Comparison of ENCODE assay signal across 10 mouse cellular contexts in the genomic region with DNA sequence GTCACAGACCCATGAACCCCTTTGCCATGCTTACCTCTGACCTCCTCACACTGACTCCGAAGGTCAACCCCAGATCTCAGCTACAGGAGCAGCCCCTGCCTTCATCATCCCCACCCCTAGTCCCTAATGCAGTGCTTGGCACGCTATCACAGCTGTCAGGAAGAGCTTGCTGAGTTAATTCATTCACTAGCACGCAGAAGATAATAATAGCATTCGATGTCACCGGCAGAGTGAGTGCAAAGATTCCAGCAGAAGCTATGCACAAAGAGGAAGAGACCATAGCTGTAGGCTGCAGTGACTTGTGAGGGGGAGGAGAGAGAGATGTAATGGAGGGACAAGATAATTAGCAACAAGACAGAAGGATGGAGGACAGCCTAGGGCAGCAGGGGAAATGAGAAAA. TPM values are rescaled to one million over a fixed set of nuclear protein-coding genes. Genes with fewer than 3 reads are reported as not detected.
DNase-seq lines count a peak whose midpoint lies in the region; ATAC-seq lines count a peak whose summit lies in the region.
"Had no signal": no experiment of that assay in that cellular context is flagged by ENCODE, and none has a peak within 500 bp of the region (broad histone marks: within the 10 kb centered on the region; RNA-seq: fewer than 3 reads in every experiment).

No protein-coding gene starts in this region.

- H3K9me3 ChIP-seq in hindbrain, embryonic 14.5 days (ENCODE audit: control insufficient read depth, low read length) = no peaks in the 10 kb centered on the region
- H3K9me3 ChIP-seq in hindbrain, embryonic 10.5 days = no peaks in the 10 kb centered on the region
- no peaks in the 10 kb centered on the region for H3K9me3 ChIP-seq in midbrain, embryonic 14.5 days (ENCODE audit: control insufficient read depth, low read length)
- H3K9me3 ChIP-seq in midbrain, embryonic 10.5 days (replicated peaks) = no peaks in the 10 kb centered on the region
- no peaks in the 10 kb centered on the region for H3K9me3 ChIP-seq in hindbrain, embryonic 16.5 days (ENCODE audit: control insufficient read depth, low read length)
- H3K9me3 ChIP-seq in stomach, embryonic 15.5 days = no peaks in the 10 kb centered on the region
- H3K9me3 ChIP-seq: neural tube, embryonic 12.5 days had no signal

- H3K27me3 ChIP-seq in hindbrain, embryonic 14.5 days (ENCODE audit: control insufficient read depth, insufficient read depth, low read length) = no peaks in the 10 kb centered on the region
- no peaks in the 10 kb centered on the region for H3K27me3 ChIP-seq in hindbrain, embryonic 10.5 days (ENCODE audit: insufficient read depth, poor library complexity, severe bottlenecking)
- H3K27me3 ChIP-seq in midbrain, embryonic 14.5 days (ENCODE audit: control insufficient read depth, insufficient read depth, low read length) = no peaks in the 10 kb centered on the region
- H3K27me3 ChIP-seq in midbrain, embryonic 10.5 days (ENCODE audit: low read depth, poor library complexity, severe bottlenecking) = no peaks in the 10 kb centered on the region
- H3K27me3 ChIP-seq in hindbrain, embryonic 16.5 days (replicated peaks; ENCODE audit: control insufficient read depth, insufficient read depth, low read length) = no peaks in the 10 kb centered on the region
- no peaks in the 10 kb centered on the region for H3K27me3 ChIP-seq in stomach, embryonic 15.5 days (replicated peaks)
- H3K27me3 ChIP-seq: neural tube, embryonic 12.5 days had no signal

- H3K9ac ChIP-seq in hindbrain, embryonic 14.5 days = no peak overlapping the region
- H3K9ac ChIP-seq in midbrain, embryonic 14.5 days (replicated peaks; ENCODE audit: low read length) = no peak overlapping the region
- no peak overlapping the region for H3K9ac ChIP-seq in hindbrain, embryonic 16.5 days (ENCODE audit: low read depth, low read length)
- H3K9ac ChIP-seq in stomach, embryonic 15.5 days = no peak overlapping the region
- H3K9ac ChIP-seq: neural tube, embryonic 12.5 days had no signal

- DNase-seq in hindbrain, embryonic 14.5 days (ENCODE audit: low spot score) = no peak
- no peak for DNase-seq in hindbrain, embryonic 10.5 days (ENCODE audit: low spot score)
- DNase-seq in midbrain, embryonic 14.5 days = no peak
- DNase-seq in midbrain, embryonic 10.5 days (ENCODE audit: low spot score) = no peak
- no peak for DNase-seq in spleen, adult 18-20 months
- DNase-seq: thymus, postnatal 36 days had no signal

- H3K4me2 ChIP-seq in hindbrain, embryonic 14.5 days (replicated peaks) = no peak overlapping the region
- H3K4me2 ChIP-seq in midbrain, embryonic 14.5 days (ENCODE audit: low read length) = no peak overlapping the region
- no peak overlapping the region for H3K4me2 ChIP-seq in hindbrain, embryonic 16.5 days (ENCODE audit: low read length)
- no peak overlapping the region for H3K4me2 ChIP-seq in stomach, embryonic 15.5 days
- H3K4me2 ChIP-seq: neural tube, embryonic 12.5 days had no signal

- ATAC-seq in hindbrain, embryonic 14.5 days (ENCODE audit: low FRiP score) = peak; percentile 68
- ATAC-seq in midbrain, embryonic 14.5 days (ENCODE audit: low FRiP score, low TSS enrichment) = 0 out of 2 replicates have a peak, but pooled peaks have one; percentile 28
- ATAC-seq in hindbrain, embryonic 16.5 days = 0 out of 2 replicates have a peak, but pooled peaks have one; percentile 21
- no peak for ATAC-seq in stomach, embryonic 15.5 days (ENCODE audit: insufficient read depth, low FRiP score, low read depth)
- no peak for ATAC-seq in inflammation-experienced regulatory T-cells, adult 6 months

- H3K27ac ChIP-seq in hindbrain, embryonic 14.5 days = peak overlapping the region; percentile 20; the same call in 1 of the 2 replicates
- no peak overlapping the region; the same call in 1 of the 2 replicates for H3K27ac ChIP-seq in hindbrain, embryonic 10.5 days
- H3K27ac ChIP-seq in midbrain, embryonic 14.5 days (replicated peaks; ENCODE audit: low read depth, low read length) = peak overlapping the region; percentile 42
- no peak overlapping the region for H3K27ac ChIP-seq in midbrain, embryonic 10.5 days (replicated peaks)
- peak overlapping the region; percentile 68; the same call in 1 of the 2 replicates for H3K27ac ChIP-seq in hindbrain, embryonic 16.5 days (ENCODE audit: low read depth, low read length)
- H3K27ac ChIP-seq in stomach, embryonic 15.5 days = peak overlapping the region; percentile 94
- H3K27ac ChIP-seq: neural tube, embryonic 12.5 days had no signal

- WGBS in hindbrain, embryonic 14.5 days = 36% methylated on average over 5 of the region's 5 CpGs
- 56% methylated on average over 5 of the region's 5 CpGs for WGBS in hindbrain, embryonic 10.5 days
- WGBS in midbrain, embryonic 14.5 days = 39% methylated on average over 5 of the region's 5 CpGs
- WGBS in midbrain, embryonic 10.5 days = 74% methylated on average over 5 of the region's 5 CpGs
- 32% methylated on average over 5 of the region's 5 CpGs for WGBS in hindbrain, embryonic 16.5 days
- WGBS in stomach, embryonic 15.5 days = 35% methylated on average over 5 of the region's 5 CpGs

- H3K4me1 ChIP-seq in hindbrain, embryonic 14.5 days (replicated peaks; ENCODE audit: control insufficient read depth, insufficient read depth, low read length) = peaks cover 11% of the 10 kb centered on the region
- H3K4me1 ChIP-seq in hindbrain, embryonic 10.5 days (replicated peaks) = peaks cover 13% of the 10 kb centered on the region
- peaks cover 6% of the 10 kb centered on the region for H3K4me1 ChIP-seq in midbrain, embryonic 14.5 days (ENCODE audit: control insufficient read depth, insufficient read depth, low read length)
- peaks cover 5% of the 10 kb centered on the region; the same call in 1 of the 2 replicates for H3K4me1 ChIP-seq in midbrain, embryonic 10.5 days
- H3K4me1 ChIP-seq in hindbrain, embryonic 16.5 days (ENCODE audit: control insufficient read depth, insufficient read depth, low read depth, low read length) = peaks cover 4% of the 10 kb centered on the region
- H3K4me1 ChIP-seq in stomach, embryonic 15.5 days = peaks cover 18% of the 10 kb centered on the region
- H3K4me1 ChIP-seq: neural tube, embryonic 12.5 days had no signal

- H3K4me3 ChIP-seq in hindbrain, embryonic 14.5 days (replicated peaks; ENCODE audit: low read length) = no peak overlapping the region
- H3K4me3 ChIP-seq in hindbrain, embryonic 10.5 days = no peak overlapping the region
- no peak overlapping the region for H3K4me3 ChIP-seq in midbrain, embryonic 14.5 days (replicated peaks; ENCODE audit: low read depth, low read length)
- H3K4me3 ChIP-seq in midbrain, embryonic 10.5 days = no peak overlapping the region
- H3K4me3 ChIP-seq in hindbrain, embryonic 16.5 days (ENCODE audit: low read length) = no peak overlapping the region
- H3K4me3 ChIP-seq in stomach, embryonic 15.5 days (replicated peaks) = no peak overlapping the region
- H3K4me3 ChIP-seq: neural tube, embryonic 12.5 days had no signal

- H3K36me3 ChIP-seq in hindbrain, embryonic 14.5 days (replicated peaks; ENCODE audit: control insufficient read depth, insufficient read depth) = no peaks in the 10 kb centered on the region
- no peaks in the 10 kb centered on the region for H3K36me3 ChIP-seq in hindbrain, embryonic 10.5 days
- H3K36me3 ChIP-seq in midbrain, embryonic 14.5 days (ENCODE audit: control insufficient read depth, insufficient read depth, low read length) = no peaks in the 10 kb centered on the region
- H3K36me3 ChIP-seq in midbrain, embryonic 10.5 days = no peaks in the 10 kb centered on the region
- no peaks in the 10 kb centered on the region for H3K36me3 ChIP-seq in hindbrain, embryonic 16.5 days (ENCODE audit: control insufficient read depth, insufficient read depth, low read length)
- H3K36me3 ChIP-seq in stomach, embryonic 15.5 days = no peaks in the 10 kb centered on the region
- H3K36me3 ChIP-seq: neural tube, embryonic 12.5 days had no signal

RNA-seq across cellular contexts. Expression of a gene that starts 47.2 kb away (rescaled TPM):
- 29.8 and 32.5 TPM in 2 replicates for polyA plus RNA-seq in hindbrain, embryonic 14.5 days (2014; fragmentation: Nextera tagmentation; extraction: Ambion mirVana)
- polyA plus RNA-seq in hindbrain, embryonic 10.5 days (2016; fragmentation: Nextera tagmentation; extraction: Ambion mirVana) = 2.6 and 4.5 TPM in 2 replicates
- polyA plus RNA-seq in midbrain, embryonic 14.5 days (2014; fragmentation: Nextera tagmentation; extraction: Ambion mirVana) = 10.3 and 14.4 TPM in 2 replicates
- 1.6 and 2.0 TPM in 2 replicates for polyA plus RNA-seq in midbrain, embryonic 10.5 days (2016; fragmentation: Nextera tagmentation; extraction: Ambion mirVana)
- polyA plus RNA-seq in hindbrain, embryonic 16.5 days (2015; fragmentation: Nextera tagmentation; extraction: Ambion mirVana) = 27.2 and 30.6 TPM in 2 replicates
- polyA plus RNA-seq in stomach, embryonic 15.5 days (2015; fragmentation: Nextera tagmentation; extraction: Ambion mirVana) = 20.8 and 22.0 TPM in 2 replicates
- polyA plus RNA-seq in inflammation-experienced regulatory T-cells, adult 6 months (2017; shearing (Covaris generic)) = not detected

Comparison
In these comparisons a context has a peak if more than half of its experiments do, and no peak if none do; other contexts are left out.
1. H3K27ac ChIP-seq: peak in hindbrain, embryonic 14.5 days (single experiment), midbrain, embryonic 14.5 days (single experiment), hindbrain, embryonic 16.5 days (single experiment) and stomach, embryonic 15.5 days (single experiment); none in hindbrain, embryonic 10.5 days (single experiment) and midbrain, embryonic 10.5 days (single experiment).
2. ATAC-seq: peak in hindbrain, embryonic 14.5 days (single experiment), midbrain, embryonic 14.5 days (single experiment) and hindbrain, embryonic 16.5 days (single experiment); none in stomach, embryonic 15.5 days (single experiment) and inflammation-experienced regulatory T-cells, adult 6 months (single experiment).